Mouse (Mus musculus) adrenal gland, postnatal 14 days (tissue): Measurements from ENCODE around the gene Spsb1. TPM values are rescaled to one million over a fixed set of nuclear protein-coding genes. Genes with fewer than 3 reads are reported as not detected.

Experiments used
- DNase-seq: peaks from one replicate; pipeline ENCODE4 v3.0.0; 2021; ENCODE audit warnings: mixed read lengths
- total RNA-seq: library from RNA; stranded (reverse); gene quantifications from 2 replicates; pipeline ENCODE4 v1.2.3, GENCODE M21; 2021

Spsb1 gene
- total RNA-seq, 1 experiment from 2014 or later, result 24.7 TPM

- peak; percentile 78 for DNase-seq
These were observed 68.3 kb downstream of the Spsb1 start for GRCm38 (mm10) chr4:149886298-149887271.

- peak; percentile 12 for DNase-seq
These were observed 70.9 kb downstream of the Spsb1 start for GRCm38 (mm10) chr4:149883990-149884389.

GRCm38 (mm10) chr4:149882139-149882916 lies 72.5 kb downstream of the Spsb1 start:
- peak; percentile 5 for DNase-seq

GRCm38 (mm10) chr4:149880908-149881307 lies 73.9 kb downstream of the Spsb1 start:
- DNase-seq, result peak; percentile 7

GRCm38 (mm10) chr4:149879980-149880379 lies 74.9 kb downstream of the Spsb1 start:
- no peak for DNase-seq

GRCm38 (mm10) chr4:149878021-149878449 lies 76.8 kb downstream of the Spsb1 start:
- peak; percentile 52 for DNase-seq

- DNase-seq, result no peak
These were observed 77.6 kb downstream of the Spsb1 start for GRCm38 (mm10) chr4:149877202-149877601.

- no peak for DNase-seq
These were observed 78.1 kb downstream of the Spsb1 start for GRCm38 (mm10) chr4:149876761-149877160.

GRCm38 (mm10) chr4:149875986-149876501 lies 78.8 kb downstream of the Spsb1 start:
- DNase-seq, result no peak

GRCm38 (mm10) chr4:149875296-149875695 lies 79.5 kb downstream of the Spsb1 start:
- peak; percentile 52 for DNase-seq

GRCm38 (mm10) chr4:149872236-149872635 lies 82.6 kb downstream of the Spsb1 start:
- no peak for DNase-seq

GRCm38 (mm10) chr4:149871582-149871981 lies 83.3 kb downstream of the Spsb1 start:
- no peak for DNase-seq

- no peak for DNase-seq
These were observed 83.8 kb downstream of the Spsb1 start for GRCm38 (mm10) chr4:149871014-149871413.

GRCm38 (mm10) chr4:149870412-149870811 lies 84.4 kb downstream of the Spsb1 start:
- no peak for DNase-seq

GRCm38 (mm10) chr4:149868725-149869124 lies 86.1 kb downstream of the Spsb1 start:
- DNase-seq, result peak; percentile 41

- DNase-seq, result no peak
These were observed 86.8 kb downstream of the Spsb1 start for GRCm38 (mm10) chr4:149868009-149868408.

GRCm38 (mm10) chr4:149867351-149867750 lies 87.5 kb downstream of the Spsb1 start:
- no peak for DNase-seq

- peak; percentile 30 for DNase-seq
These were observed 90.4 kb downstream of the Spsb1 start for GRCm38 (mm10) chr4:149864395-149864794.

- DNase-seq, result peak; percentile 58
These were observed 91.3 kb downstream of the Spsb1 start for GRCm38 (mm10) chr4:149863522-149863921.

- no peak for DNase-seq
These were observed 94.5 kb downstream of the Spsb1 start for GRCm38 (mm10) chr4:149860393-149860792.

- peak; percentile 33 for DNase-seq
These were observed 96.3 kb downstream of the Spsb1 start for GRCm38 (mm10) chr4:149858584-149858983.

GRCm38 (mm10) chr4:149858097-149858496 lies 96.7 kb downstream of the Spsb1 start:
- no peak for DNase-seq

- no peak for DNase-seq
These were observed 97.2 kb downstream of the Spsb1 start for GRCm38 (mm10) chr4:149857688-149858087.
